Mouse (Mus musculus) cerebellum, adult 8-10 months (tissue): ENCODE measurements around the gene Papss1.
A peak's percentile ranks its signal among the peaks of the same experiment; 100 is the strongest.

Experiments used
- DNase-seq: peaks from one replicate; pipeline ENCODE4 v3.0.0; 2022

The Papss1 gene

GRCm38 (mm10) chr3:131637008-131637407 is 72.4 kb downstream of the Papss1 start:
- no peak for DNase-seq

GRCm38 (mm10) chr3:131637664-131638063 is 73.1 kb downstream of the Papss1 start:
- DNase-seq, result no peak

DNA sequence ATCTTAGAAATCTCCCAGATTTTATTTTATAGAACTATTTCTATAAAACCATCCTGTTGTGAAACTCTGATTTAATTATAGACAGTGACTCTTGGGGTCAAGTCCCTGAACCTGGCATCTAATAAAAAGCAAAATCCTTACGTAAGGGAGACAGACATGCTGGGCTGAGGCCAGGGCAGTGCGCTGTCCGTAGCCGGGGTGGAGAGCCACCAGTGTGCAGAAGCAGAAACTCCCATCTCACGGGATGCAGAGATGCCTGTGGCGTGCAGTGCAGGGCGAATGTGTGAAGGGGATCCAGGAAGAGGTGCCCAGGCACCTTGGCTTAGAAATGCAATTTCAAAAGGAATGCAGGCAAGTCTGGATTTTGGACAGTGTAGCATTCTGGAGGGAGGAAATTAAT is 73.6 kb downstream of the Papss1 start:
- DNase-seq, result peak; percentile 38

- no peak for DNase-seq
Observed at GRCm38 (mm10) chr3:131642681-131643292, 78.2 kb downstream of the Papss1 start.

DNA sequence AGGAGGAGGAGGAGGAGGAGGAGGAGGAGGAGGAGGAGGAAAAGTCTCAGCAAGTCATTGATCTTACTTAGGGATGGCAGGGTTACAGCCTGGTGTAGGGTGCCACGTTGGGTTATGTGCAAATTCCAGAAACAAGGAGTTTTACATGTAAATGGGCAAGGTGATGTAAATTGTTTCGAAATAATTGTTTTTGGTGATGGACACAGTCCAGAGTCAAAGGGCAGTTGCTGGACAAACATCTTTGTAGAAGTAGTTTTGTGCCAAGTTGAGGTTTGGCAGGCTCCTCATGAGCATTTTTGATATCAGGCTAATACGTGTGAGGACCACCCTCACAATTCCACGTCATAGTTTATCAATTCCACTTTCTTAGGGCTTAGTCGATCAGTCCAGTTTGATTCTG is 80.6 kb downstream of the Papss1 start:
- no peak for DNase-seq

DNA sequence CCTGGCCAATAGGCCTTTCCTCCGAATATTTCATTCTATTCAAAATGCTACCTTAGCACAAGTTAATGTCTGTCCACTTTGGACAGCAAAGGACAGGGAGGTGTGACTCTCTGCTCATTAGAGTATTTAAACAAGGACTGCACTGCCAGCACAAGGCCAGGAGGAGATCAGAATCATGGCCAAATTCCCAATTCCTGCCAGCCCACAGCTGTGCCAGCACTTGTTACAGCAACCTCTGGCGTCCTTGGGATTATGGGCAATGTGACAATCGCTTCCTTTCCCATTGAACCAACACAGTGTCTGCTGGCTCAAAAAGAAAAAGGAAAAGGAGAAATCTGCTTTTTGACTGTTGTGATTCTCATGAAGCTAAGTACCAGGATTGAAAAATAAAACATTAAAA is 89.8 kb downstream of the Papss1 start:
- no peak for DNase-seq

DNA sequence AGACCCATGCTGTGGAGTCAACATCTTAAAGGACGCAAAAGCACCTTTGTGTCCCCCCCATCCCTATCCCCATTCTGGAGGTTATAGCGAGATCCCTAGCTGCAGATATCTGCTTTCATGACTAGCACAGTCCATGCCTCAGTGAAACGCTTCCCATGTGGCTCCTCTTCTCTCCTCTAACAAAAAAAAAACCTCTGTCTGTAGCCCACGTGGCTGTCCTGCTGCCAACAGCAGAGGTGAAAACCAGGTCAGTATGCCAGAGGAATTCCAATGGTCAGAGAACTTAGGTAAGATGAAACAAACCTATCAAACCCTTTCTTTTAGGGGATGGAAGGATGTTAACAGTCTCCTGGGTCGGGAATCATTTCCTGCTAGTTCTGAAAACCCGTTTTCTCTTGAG is 91.5 kb downstream of the Papss1 start:
- no peak for DNase-seq

GRCm38 (mm10) chr3:131660126-131660525 is 95.6 kb downstream of the Papss1 start:
- no peak for DNase-seq

- DNase-seq, result no peak
Observed at GRCm38 (mm10) chr3:131660629-131661028, 96.1 kb downstream of the Papss1 start.

DNA sequence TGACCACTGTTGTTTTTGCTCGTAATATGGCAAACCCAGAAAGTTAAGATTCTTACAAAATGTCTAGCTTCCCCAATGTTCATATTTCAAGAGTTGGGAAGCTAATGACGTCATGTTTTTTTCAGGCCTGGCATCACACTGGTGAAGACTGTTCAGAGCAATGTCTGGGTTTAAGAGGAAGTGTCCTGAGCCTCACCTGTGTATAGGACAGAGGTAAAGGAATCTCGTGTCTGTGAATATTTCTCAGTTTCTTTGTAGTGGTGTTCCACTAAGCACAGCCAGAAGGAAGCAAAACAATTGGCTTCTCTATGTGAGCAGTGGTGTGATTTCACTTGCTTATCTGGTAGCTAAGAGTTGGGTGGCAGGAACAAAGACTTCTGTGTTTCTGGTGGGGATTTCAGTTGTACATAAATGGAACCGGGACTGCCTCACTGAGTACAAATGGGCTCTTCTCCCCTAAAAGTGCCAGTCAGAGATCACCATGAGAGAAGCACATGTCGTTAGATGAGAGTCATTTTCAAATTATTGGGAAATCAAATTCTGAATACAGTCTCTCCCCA is 98.1 kb downstream of the Papss1 start:
- no peak for DNase-seq

DNA sequence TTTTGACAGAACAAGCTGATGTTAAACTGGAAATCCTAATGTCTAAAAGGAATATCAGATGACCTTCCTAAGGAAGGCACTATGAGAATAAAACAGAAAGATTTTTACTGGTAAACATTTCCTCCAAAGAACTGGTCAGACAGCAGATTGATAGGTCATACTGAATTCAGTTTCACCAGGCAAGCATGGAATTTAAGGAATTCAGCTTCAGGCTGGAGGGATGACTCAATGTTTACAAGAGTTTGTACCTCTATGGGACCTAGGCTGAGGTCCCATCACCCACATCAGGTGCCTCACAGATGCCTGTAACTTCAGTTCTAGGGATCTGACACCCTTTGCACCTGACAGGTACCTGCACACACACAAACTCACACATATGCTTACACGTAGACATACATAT is 105.3 kb downstream of the Papss1 start:
- DNase-seq, result no peak

GRCm38 (mm10) chr3:131686106-131686505 is 121.5 kb downstream of the Papss1 start:
- no peak for DNase-seq

- DNase-seq, result no peak
Observed at GRCm38 (mm10) chr3:131689949-131690348, 125.4 kb downstream of the Papss1 start.

- no peak for DNase-seq
Observed at GRCm38 (mm10) chr3:131690543-131690942, 126.0 kb downstream of the Papss1 start.

DNA sequence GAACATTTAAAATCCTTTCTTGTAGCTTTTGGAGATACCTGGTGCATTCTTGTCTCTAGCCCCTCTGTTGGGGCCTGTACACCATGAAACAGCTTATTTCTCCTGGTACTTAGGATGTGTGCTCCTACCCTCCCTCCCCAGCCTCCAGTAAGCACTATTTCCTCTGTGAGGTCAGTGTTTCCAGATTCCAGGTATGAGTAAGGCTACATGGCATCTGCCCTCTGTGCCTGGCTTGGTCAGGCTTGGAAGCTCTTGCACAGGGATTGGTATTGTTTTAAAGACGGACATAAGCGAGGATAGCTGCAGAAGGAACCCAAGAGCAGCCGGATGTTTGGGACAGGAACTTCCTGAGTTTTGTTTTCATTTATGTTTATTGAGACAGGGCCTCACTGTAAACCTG is 126.6 kb downstream of the Papss1 start:
- no peak for DNase-seq
